Mouse (Mus musculus) erythroblast, embryonic 14.5 days (primary cell): ENCODE measurements around the gene Cacna1h.

Source experiments
- GATA1 ChIP-seq: IDR thresholded peaks from 2 replicates; pipeline ENCODE4 v1.6.1; 2012; ENCODE audit warnings: low read length, inconsistent platforms, mixed read lengths
- TAL1 ChIP-seq: IDR thresholded peaks from 3 replicates; pipeline ENCODE4 v1.6.1; 2012; ENCODE audit warnings: low read length, inconsistent platforms, mixed read lengths

- TF ChIP-seq GATA1 (no peak), TAL1 (no peak)
Observed at GRCm38 (mm10) chr17:25454272-25454671, 20.7 kb upstream of the Cacna1h start, which contains the start of gene Tekt4.
